Mouse (Mus musculus) megakaryocyte, adult 5-6 weeks (primary cell): Measurements from ENCODE around the gene Rtl10. TPM values are rescaled to one million over a fixed set of nuclear protein-coding genes. Genes with fewer than 3 reads are reported as not detected.

Experiments
- ATAC-seq: 2 replicates; pipeline ENCODE4 v1.8.0; 2016; ENCODE audit warnings: mild to moderate bottlenecking, inconsistent platforms; ENCODE audit not compliant: poor library complexity, severe bottlenecking
- total RNA-seq, 2 experiments: library from RNA; stranded (forward) in 1 of 2; stranded (reverse) in 1 of 2; fragments of 153-499, 151-499 nt in 1 of 2; fragments of 221-1000, 200-1000 nt in 1 of 2; gene quantifications; 2 replicates each; pipeline versions ENCODE4 v1.2.3 to v1.2.4; 2015 to 2017

Gene Rtl10
- total RNA-seq, 2 experiments from 2014 or later, result 0.29 to 2.4 TPM

DNA sequence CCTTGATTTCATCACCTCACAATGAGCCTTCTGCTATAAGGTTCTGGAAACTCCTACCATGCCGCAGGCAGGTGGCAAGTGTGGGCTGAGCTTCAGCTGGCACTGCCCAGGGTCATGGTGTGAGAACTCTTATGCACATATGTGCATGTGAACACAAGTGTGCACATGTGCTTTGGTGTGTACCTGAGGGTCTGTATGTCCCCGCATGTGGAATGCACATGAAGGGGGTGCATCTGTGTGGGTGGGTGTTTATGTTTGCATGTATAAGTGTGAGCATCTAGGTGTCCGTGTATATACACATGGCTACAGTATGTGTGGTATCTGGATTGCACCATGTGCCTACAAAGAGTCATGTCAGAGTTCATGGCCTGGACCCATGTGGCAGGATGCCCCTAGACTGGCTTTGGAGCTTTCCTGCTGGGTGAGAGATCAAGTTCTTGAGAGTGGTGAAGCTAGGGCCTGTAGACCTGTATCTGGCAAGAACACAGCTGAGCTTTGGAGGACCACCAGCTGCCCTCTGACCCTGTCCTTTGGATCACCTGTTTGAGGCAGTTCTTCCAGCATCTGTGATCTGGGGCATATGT lies 38.8 kb downstream of the Rtl10 start:
- ATAC-seq, result no peak

DNA sequence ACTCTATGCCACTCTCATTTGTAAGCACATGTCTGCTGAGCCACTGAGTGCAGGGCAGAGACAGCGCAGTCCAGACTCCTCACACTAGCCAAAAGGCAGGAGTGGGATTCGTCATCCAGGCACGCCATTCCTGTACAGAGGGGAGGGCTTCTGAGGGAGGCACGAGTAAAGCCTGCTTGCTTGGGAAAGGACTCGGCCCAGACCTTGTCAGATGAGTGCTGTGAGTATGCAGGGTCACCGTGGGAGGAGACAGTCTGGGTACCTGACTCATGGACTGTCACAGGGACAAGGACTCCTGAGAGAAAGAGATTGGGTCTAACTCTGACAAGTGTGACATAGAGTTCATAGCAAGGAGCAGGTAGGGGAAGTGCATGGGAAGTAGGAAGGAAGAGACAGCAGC lies 40.6 kb downstream of the Rtl10 start:
- no peak for ATAC-seq

DNA sequence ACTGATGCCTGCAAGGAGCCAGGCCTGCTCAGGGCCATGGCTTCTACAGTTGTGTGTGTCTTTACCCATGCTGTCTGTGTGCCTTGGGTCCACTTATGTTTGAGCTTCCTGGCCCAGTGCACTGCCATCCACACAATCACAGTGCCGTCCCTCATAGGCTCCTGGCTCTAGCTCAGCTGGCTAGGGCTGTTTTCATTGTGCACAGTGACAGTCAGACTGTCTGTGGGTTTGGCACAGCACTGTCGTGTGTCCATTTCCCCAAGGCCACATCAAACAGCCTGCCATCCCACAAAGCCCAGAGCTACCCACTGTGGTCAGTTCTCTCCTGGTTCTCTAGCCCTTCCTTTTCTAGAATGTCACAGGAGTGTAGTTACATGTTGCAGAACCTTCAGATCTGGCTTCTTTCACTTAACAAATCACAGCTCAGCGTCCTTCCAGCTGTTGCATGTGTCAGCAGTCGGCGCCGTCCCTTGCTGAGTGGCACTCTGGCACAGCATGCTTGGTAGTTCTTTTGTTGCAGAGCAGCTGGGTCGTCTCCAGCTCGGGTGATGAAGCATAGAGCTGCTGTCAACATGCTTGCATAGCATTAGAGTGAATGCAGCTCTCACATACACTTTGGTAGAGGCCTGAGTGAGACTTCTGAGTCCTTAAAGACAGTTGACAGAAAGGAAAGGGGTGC lies 44.6 kb downstream of the Rtl10 start:
- no peak for ATAC-seq

DNA sequence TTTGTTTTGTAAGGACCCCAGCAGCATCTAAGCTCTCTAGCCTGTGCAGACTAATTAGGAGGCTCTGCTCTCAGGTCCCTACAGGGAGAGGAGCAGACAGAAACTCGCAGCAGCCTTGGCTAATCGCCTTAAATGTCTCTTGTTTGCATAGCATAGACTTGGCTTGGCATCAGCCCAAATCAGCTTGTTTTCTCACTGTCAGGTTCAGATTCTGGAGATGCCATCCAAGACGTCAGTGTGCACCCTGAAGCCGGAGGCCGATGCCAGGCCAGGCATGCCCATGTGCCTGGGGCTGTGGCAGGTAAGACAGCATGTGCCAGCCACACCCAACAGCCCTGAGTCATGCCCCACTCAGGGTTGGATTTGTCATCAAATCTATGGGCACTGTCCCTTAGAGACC lies 49.2 kb downstream of the Rtl10 start:
- no peak for ATAC-seq

Other genes with a start within 250 kb of the Rtl10 start
- gene Gm49776, start 240.6 kb upstream of the Rtl10 start, total RNA-seq (2015), result not detected in 2 replicates
- not detected in 2 replicates for gene Gm49776, start 240.6 kb upstream of the Rtl10 start, total RNA-seq (2017)
- gene Dgcr8, start 209.7 kb upstream of the Rtl10 start, total RNA-seq (2015), result 23.3 and 32.1 TPM in 2 replicates
- gene Dgcr8, start 209.7 kb upstream of the Rtl10 start, total RNA-seq (2017), result 33.2 and 40.2 TPM in 2 replicates
- 27.2 and 27.4 TPM in 2 replicates for gene Tango2, start 150.8 kb upstream of the Rtl10 start, total RNA-seq (2015)
- 5.7 and 11.8 TPM in 2 replicates for gene Tango2, start 150.8 kb upstream of the Rtl10 start, total RNA-seq (2017)
- 0.38 and 0.68 TPM in 2 replicates for gene Arvcf, start 150.7 kb upstream of the Rtl10 start, total RNA-seq (2015)
- gene Arvcf, start 150.7 kb upstream of the Rtl10 start, total RNA-seq (2017), result 1.5 and 3.0 TPM in 2 replicates
- 10.3 and 11.8 TPM in 2 replicates for gene Txnrd2, start 72.5 kb upstream of the Rtl10 start, total RNA-seq (2015)
- gene Txnrd2, start 72.5 kb upstream of the Rtl10 start, total RNA-seq (2017), result 7.0 and 9.3 TPM in 2 replicates
- gene Comt, start 72.0 kb upstream of the Rtl10 start, total RNA-seq (2015), result 37.8 and 40.8 TPM in 2 replicates
- gene Comt, start 72.0 kb upstream of the Rtl10 start, total RNA-seq (2017), result 40.1 and 43.8 TPM in 2 replicates
- 1.7 and 4.6 TPM in 2 replicates for gene Gnb1l, start 188 bp upstream of the Rtl10 start, total RNA-seq (2015)
- 0.20 and 3.5 TPM in 2 replicates for gene Gnb1l, start 188 bp upstream of the Rtl10 start, total RNA-seq (2017)
- not detected in 2 replicates for gene Tbx1, start 91.8 kb downstream of the Rtl10 start, total RNA-seq (2015)
- gene Tbx1, start 91.8 kb downstream of the Rtl10 start, total RNA-seq (2017), result not detected in 2 replicates
- 0.38 and 0.55 TPM in 2 replicates for gene Gp1bb, start 123.5 kb downstream of the Rtl10 start, total RNA-seq (2015)
- 0.70 TPM in 1 of 2 replicates, not detected in the other for gene Gp1bb, start 123.5 kb downstream of the Rtl10 start, total RNA-seq (2017)
- 1.7 and 2.9 TPM in 2 replicates for gene Gm49601, start 127.5 kb downstream of the Rtl10 start, total RNA-seq (2015)
- 0.61 and 3.2 TPM in 2 replicates for gene Gm49601, start 127.5 kb downstream of the Rtl10 start, total RNA-seq (2017)
- gene Sept5, start 131.1 kb downstream of the Rtl10 start, total RNA-seq (2015), result 19.5 and 23.5 TPM in 2 replicates
- 11.6 and 17.0 TPM in 2 replicates for gene Sept5, start 131.1 kb downstream of the Rtl10 start, total RNA-seq (2017)